Mouse (Mus musculus): Measurements from ENCODE around the gene Galm. TPM values are rescaled to one million over a fixed set of nuclear protein-coding genes. Genes with fewer than 3 reads are reported as not detected.

Gene Galm
- polyA plus RNA-seq, 1 experiment = not detected

GRCm38 (mm10) chr17:80121833-80122232, 5.4 kb upstream of the Galm start:
- H3K4me3 ChIP-seq (replicated peaks) = no peak overlapping the region

DNA sequence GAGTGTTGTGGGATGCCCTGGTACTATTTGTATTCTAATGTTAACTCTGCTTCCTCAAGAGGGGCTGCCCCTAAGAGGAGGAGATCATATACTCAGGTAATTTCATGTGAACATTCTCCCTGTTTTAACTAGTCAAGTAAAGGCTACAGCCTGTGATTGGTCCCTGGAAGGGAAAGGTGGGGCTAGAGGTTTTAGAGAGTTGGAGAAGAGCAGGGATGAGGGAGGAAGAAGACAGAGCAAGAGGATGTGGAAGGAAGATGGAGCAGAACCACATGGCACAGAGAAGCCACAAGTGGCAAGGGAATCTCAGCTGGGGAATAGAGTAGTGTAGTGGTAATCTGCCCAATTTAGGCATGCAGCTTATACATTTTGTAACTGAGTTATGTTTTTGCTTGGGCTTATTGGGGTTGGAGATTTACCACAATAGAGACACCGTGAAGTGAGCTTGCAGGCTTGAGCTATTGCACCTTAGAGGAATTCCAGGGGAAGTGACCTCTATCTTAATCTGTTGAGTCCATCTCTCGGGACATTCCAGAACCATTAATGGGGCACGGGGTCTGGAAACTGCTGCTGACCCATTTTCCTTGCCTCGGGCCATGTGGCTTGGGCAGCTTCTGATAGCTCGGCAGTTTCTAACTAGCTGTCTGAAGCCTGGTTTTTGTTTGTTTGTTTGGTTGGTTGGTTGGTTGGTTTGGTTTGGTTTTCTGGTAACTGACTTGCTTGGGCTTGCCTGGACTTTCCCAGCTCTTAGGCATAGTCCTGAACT, 2.1 kb upstream of the Galm start:
- H3K9me3 ChIP-seq (ENCODE audit: control insufficient read depth, low read length) = no peaks in the 10 kb centered on the region
- TF ChIP-seq GATA1 (IDR thresholded peaks at IDR 0.05; ENCODE audit: low read length) = no peak
- TF ChIP-seq TAL1 (IDR thresholded peaks at IDR 0.05; ENCODE audit: low read length) = no peak
- H3K27me3 ChIP-seq (ENCODE audit: control insufficient read depth) = no peaks in the 10 kb centered on the region; the same call in 1 of the 2 replicates
- H3K4me3 ChIP-seq (replicated peaks) = no peak overlapping the region
- no peaks in the 10 kb centered on the region for H3K36me3 ChIP-seq (ENCODE audit: control insufficient read depth)
- peaks cover 5% of the 10 kb centered on the region for H3K4me1 ChIP-seq (ENCODE audit: control insufficient read depth)

More at GRCm38 (mm10) chr17:80121833-80122232, 5.4 kb upstream of the Galm start:
- Histone ChIP-seq H3K9me3 (ENCODE audit: control insufficient read depth, low read length) (no peaks in the 10 kb centered on the region), H3K36me3 (ENCODE audit: control insufficient read depth) (no peaks in the 10 kb centered on the region), H3K4me1 (ENCODE audit: control insufficient read depth) (no peaks in the 10 kb centered on the region), H3K27me3 (ENCODE audit: control insufficient read depth) (no peaks in the 10 kb centered on the region; the same call in 1 of the 2 replicates)
- TF ChIP-seq TAL1 (IDR thresholded peaks at IDR 0.05; ENCODE audit: low read length) (no peak), GATA1 (IDR thresholded peaks at IDR 0.05; ENCODE audit: low read length) (no peak)

DNA sequence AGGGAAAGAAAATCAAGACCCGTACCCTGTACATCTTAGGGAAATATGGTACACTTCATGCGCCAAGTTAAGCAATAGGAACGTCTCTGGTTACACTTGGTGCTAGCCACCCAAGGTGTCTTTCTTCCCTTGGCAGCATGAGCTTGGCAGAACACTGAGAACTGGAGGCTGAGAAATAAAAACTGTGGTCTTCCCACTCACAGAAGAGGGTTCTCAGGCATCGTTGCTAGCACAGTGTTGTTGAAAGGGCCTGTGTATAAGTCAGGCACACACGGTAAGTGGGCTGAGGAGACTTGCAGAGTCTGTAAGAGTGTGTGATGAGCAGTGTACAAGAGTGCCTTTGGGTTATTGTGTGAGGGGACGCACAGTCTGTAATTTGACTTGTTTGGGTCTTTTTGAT, 1.1 kb upstream of the Galm start:
- Histone ChIP-seq H3K4me3 (replicated peaks) (no peak overlapping the region), H3K4me1 (ENCODE audit: control insufficient read depth) (peaks cover 5% of the 10 kb centered on the region), H3K36me3 (ENCODE audit: control insufficient read depth) (no peaks in the 10 kb centered on the region), H3K27me3 (ENCODE audit: control insufficient read depth) (no peaks in the 10 kb centered on the region; the same call in 1 of the 2 replicates), H3K9me3 (ENCODE audit: control insufficient read depth, low read length) (no peaks in the 10 kb centered on the region)
- TF ChIP-seq TAL1 (IDR thresholded peaks at IDR 0.05; ENCODE audit: low read length) (no peak), GATA1 (IDR thresholded peaks at IDR 0.05; ENCODE audit: low read length) (no peak)

- TF ChIP-seq GATA1 (IDR thresholded peaks at IDR 0.05; ENCODE audit: low read length) (no peak), TAL1 (IDR thresholded peaks at IDR 0.05; ENCODE audit: low read length) (no peak)
- Histone ChIP-seq H3K9me3 (ENCODE audit: control insufficient read depth, low read length) (no peaks in the 10 kb centered on the region), H3K4me3 (replicated peaks) (peak overlapping the region; percentile 67), H3K27me3 (ENCODE audit: control insufficient read depth) (no peaks in the 10 kb centered on the region; the same call in 1 of the 2 replicates), H3K36me3 (ENCODE audit: control insufficient read depth) (no peaks in the 10 kb centered on the region), H3K4me1 (ENCODE audit: control insufficient read depth) (peaks cover 5% of the 10 kb centered on the region)
Observed at GRCm38 (mm10) chr17:80128476-80128990, 1.3 kb downstream of the Galm start.

- Histone ChIP-seq H3K27me3 (ENCODE audit: control insufficient read depth) (no peaks in the 10 kb centered on the region; the same call in 1 of the 2 replicates), H3K4me1 (ENCODE audit: control insufficient read depth) (peaks cover 5% of the 10 kb centered on the region), H3K36me3 (ENCODE audit: control insufficient read depth) (no peaks in the 10 kb centered on the region), H3K4me3 (replicated peaks) (no peak overlapping the region), H3K9me3 (ENCODE audit: control insufficient read depth, low read length) (no peaks in the 10 kb centered on the region)
- TF ChIP-seq GATA1 (IDR thresholded peaks at IDR 0.05; ENCODE audit: low read length) (no peak), TAL1 (IDR thresholded peaks at IDR 0.05; ENCODE audit: low read length) (no peak)
Observed at GRCm38 (mm10) chr17:80129387-80129786, 2.1 kb downstream of the Galm start.

- no peak overlapping the region for H3K4me3 ChIP-seq (replicated peaks)
- no peak for TF ChIP-seq GATA1 (IDR thresholded peaks at IDR 0.05; ENCODE audit: low read length)
- no peak for TF ChIP-seq TAL1 (IDR thresholded peaks at IDR 0.05; ENCODE audit: low read length)
- no peaks in the 10 kb centered on the region for H3K36me3 ChIP-seq (ENCODE audit: control insufficient read depth)
- no peaks in the 10 kb centered on the region for H3K9me3 ChIP-seq (ENCODE audit: control insufficient read depth, low read length)
- peaks cover 5% of the 10 kb centered on the region for H3K4me1 ChIP-seq (ENCODE audit: control insufficient read depth)
- H3K27me3 ChIP-seq (ENCODE audit: control insufficient read depth) = no peaks in the 10 kb centered on the region; the same call in 1 of the 2 replicates
Observed at GRCm38 (mm10) chr17:80130718-80131430, 3.6 kb downstream of the Galm start.

- Histone ChIP-seq H3K4me3 (replicated peaks) (no peak overlapping the region), H3K4me1 (ENCODE audit: control insufficient read depth) (peaks cover 5% of the 10 kb centered on the region), H3K36me3 (ENCODE audit: control insufficient read depth) (no peaks in the 10 kb centered on the region), H3K27me3 (ENCODE audit: control insufficient read depth) (no peaks in the 10 kb centered on the region; the same call in 1 of the 2 replicates), H3K9me3 (ENCODE audit: control insufficient read depth, low read length) (no peaks in the 10 kb centered on the region)
- no peak for TF ChIP-seq GATA1 (IDR thresholded peaks at IDR 0.05; ENCODE audit: low read length)
Observed at GRCm38 (mm10) chr17:80131431-80131766, 4.1 kb downstream of the Galm start.

GRCm38 (mm10) chr17:80131838-80132237, 4.6 kb downstream of the Galm start:
- Histone ChIP-seq H3K4me1 (ENCODE audit: control insufficient read depth) (peaks cover 5% of the 10 kb centered on the region), H3K27me3 (ENCODE audit: control insufficient read depth) (no peaks in the 10 kb centered on the region; the same call in 1 of the 2 replicates), H3K4me3 (replicated peaks) (no peak overlapping the region), H3K9me3 (ENCODE audit: control insufficient read depth, low read length) (no peaks in the 10 kb centered on the region), H3K36me3 (ENCODE audit: control insufficient read depth) (no peaks in the 10 kb centered on the region)
- TF ChIP-seq GATA1 (IDR thresholded peaks at IDR 0.05; ENCODE audit: low read length) = no peak
- no peak for TF ChIP-seq TAL1 (IDR thresholded peaks at IDR 0.05; ENCODE audit: low read length)

GRCm38 (mm10) chr17:80132502-80132901, 5.2 kb downstream of the Galm start:
- H3K4me1 ChIP-seq (ENCODE audit: control insufficient read depth) = peaks cover 4% of the 10 kb centered on the region
- no peaks in the 10 kb centered on the region for H3K36me3 ChIP-seq (ENCODE audit: control insufficient read depth)
- no peak for TF ChIP-seq TAL1 (IDR thresholded peaks at IDR 0.05; ENCODE audit: low read length)
- TF ChIP-seq GATA1 (IDR thresholded peaks at IDR 0.05; ENCODE audit: low read length) = no peak
- no peak overlapping the region for H3K4me3 ChIP-seq (replicated peaks)
- H3K9me3 ChIP-seq (ENCODE audit: control insufficient read depth, low read length) = no peaks in the 10 kb centered on the region
- H3K27me3 ChIP-seq (ENCODE audit: control insufficient read depth) = no peaks in the 10 kb centered on the region; the same call in 1 of the 2 replicates

All from erythroblast, embryonic 14.5 days (primary cell).